In genomic region chr16:20677974-20678675, GRCm38 (mm10) we compare ENCODE assay signal across 9 mouse cellular contexts. TPM values are rescaled to one million over a fixed set of nuclear protein-coding genes. Genes with fewer than 3 reads are reported as not detected.
A peak's percentile ranks its signal among the peaks of the same experiment; 100 is the strongest.
DNase-seq lines count a peak whose midpoint lies in the region; ATAC-seq and TF ChIP-seq lines count a peak whose summit lies in the region.
"Had no signal": no experiment of that assay in that cellular context is flagged by ENCODE, and none has a peak within 500 bp of the region (broad histone marks: within the 10 kb centered on the region; RNA-seq: fewer than 3 reads in every experiment).

No protein-coding gene starts in this region.

- DNase-seq in heart, adult 18-20 months = peak; percentile 87 to 92
- no peak for DNase-seq in heart, embryonic 10.5 days (ENCODE audit: low spot score)
- peak; percentile 88 for DNase-seq in brain, adult 2 months (ENCODE audit: low read depth, low spot score)
- DNase-seq in gastrocnemius, adult 18-20 months (ENCODE audit: low spot score) = peak; percentile 92
- peak; percentile 83 for DNase-seq in kidney, postnatal 10 days
- peak; percentile 85 for DNase-seq in lung, adult 2 months
- DNase-seq in spleen, postnatal 36 days (ENCODE audit: low spot score in 2 of 2) = peak; percentile 70 to 83

- H3K27ac ChIP-seq in heart, embryonic 10.5 days = no peak overlapping the region
- H3K27ac ChIP-seq in intestine, embryonic 16.5 days (ENCODE audit: low read length) = no peak overlapping the region
- H3K27ac ChIP-seq: hindbrain, embryonic 15.5 days had no signal

- TF ChIP-seq POLR2A in lung, adult 2 months (IDR thresholded peaks at IDR 0.05; ENCODE audit: borderline replicate concordance, extremely low read depth, low read depth, low read length) = no peak

- ATAC-seq in intestine, embryonic 16.5 days = no peak

- 85% methylated on average over 10 of the region's 10 CpGs for WGBS in heart, embryonic 10.5 days
- 46% methylated on average over 10 of the region's 10 CpGs for WGBS in lung, adult 2 months
- whole genome bisulfite sequencing in intestine, embryonic 16.5 days = 71% methylated on average over 10 of the region's 10 CpGs

- peaks cover 18% of the 10 kb centered on the region for H3K4me1 ChIP-seq in heart, embryonic 10.5 days
- peaks cover 16% of the 10 kb centered on the region for H3K4me1 ChIP-seq in lung, adult 2 months (ENCODE audit: control insufficient read depth, insufficient read depth, low read length)
- H3K4me1 ChIP-seq in intestine, embryonic 16.5 days (ENCODE audit: control insufficient read depth, insufficient read depth, low read length) = peaks cover 23% of the 10 kb centered on the region

- no peak for TF ChIP-seq CTCF in lung, adult 2 months (IDR thresholded peaks at IDR 0.05; ENCODE audit: insufficient read depth, low read length)

- no peaks in the 10 kb centered on the region for H3K27me3 ChIP-seq in heart, embryonic 10.5 days (ENCODE audit: insufficient read depth, poor library complexity, severe bottlenecking)
- no peaks in the 10 kb centered on the region for H3K27me3 ChIP-seq in intestine, embryonic 16.5 days (replicated peaks; ENCODE audit: control insufficient read depth, insufficient read depth, low read length)
- H3K27me3 ChIP-seq: hindbrain, embryonic 15.5 days had no signal

- H3K9ac ChIP-seq in intestine, embryonic 16.5 days (ENCODE audit: low read depth, low read length) = no peak overlapping the region
- H3K9ac ChIP-seq: hindbrain, embryonic 15.5 days had no signal

- H3K36me3 ChIP-seq in heart, embryonic 10.5 days = peaks cover 94% of the 10 kb centered on the region
- peaks cover 52% of the 10 kb centered on the region for H3K36me3 ChIP-seq in intestine, embryonic 16.5 days (ENCODE audit: control insufficient read depth, insufficient read depth, low read length)

- H3K4me2 ChIP-seq in intestine, embryonic 16.5 days (ENCODE audit: low read depth, low read length) = no peak overlapping the region
- H3K4me2 ChIP-seq: hindbrain, embryonic 15.5 days had no signal

- H3K4me3 ChIP-seq in heart, embryonic 10.5 days = no peak overlapping the region
- no peak overlapping the region for H3K4me3 ChIP-seq in lung, adult 2 months (replicated peaks; ENCODE audit: extremely low read depth, low read depth, low read length)
- no peak overlapping the region for H3K4me3 ChIP-seq in intestine, embryonic 16.5 days (ENCODE audit: low read length)
- H3K4me3 ChIP-seq: hindbrain, embryonic 15.5 days had no signal

- no peaks in the 10 kb centered on the region for H3K9me3 ChIP-seq in heart, embryonic 10.5 days
- no peaks in the 10 kb centered on the region for H3K9me3 ChIP-seq in intestine, embryonic 16.5 days (ENCODE audit: control insufficient read depth, low read length)
- H3K9me3 ChIP-seq: hindbrain, embryonic 15.5 days had no signal

RNA-seq across cellular contexts. Expression of gene Eif4g1, which starts 10.0 kb away (rescaled TPM):
- total RNA-seq in heart, adult 18-20 months (2021) = 100 to 1,000 TPM; 403 to 412 TPM
- 188 and 226 TPM in 2 replicates for polyA plus RNA-seq in heart, embryonic 10.5 days (2016; fragmentation: Nextera tagmentation; extraction: Ambion mirVana)
- 100 to 1,000 TPM; 426 to 438 TPM for total RNA-seq in gastrocnemius, adult 18-20 months (2021)
- polyA plus RNA-seq in lung, adult 2 months (2012; rRNA removed) = 341 and 342 TPM in 2 replicates
- 158 and 162 TPM in 2 replicates for polyA plus RNA-seq in intestine, embryonic 16.5 days (2015; fragmentation: Nextera tagmentation; extraction: Ambion mirVana)

RNA-seq across cellular contexts. Expression of gene Fam131a, which starts 14.9 kb away (rescaled TPM):
- 10 to 100 TPM; 19.8 to 31.3 TPM for total RNA-seq in heart, adult 18-20 months (2021)
- polyA plus RNA-seq in heart, embryonic 10.5 days (2016; fragmentation: Nextera tagmentation; extraction: Ambion mirVana) = 2.5 TPM in 2 replicates
- total RNA-seq in gastrocnemius, adult 18-20 months (2021) = 10 to 100 TPM; 47.5 to 59.9 TPM
- 17.3 and 19.2 TPM in 2 replicates for polyA plus RNA-seq in lung, adult 2 months (2012; rRNA removed)
- polyA plus RNA-seq in intestine, embryonic 16.5 days (2015; fragmentation: Nextera tagmentation; extraction: Ambion mirVana) = 6.2 and 6.8 TPM in 2 replicates

RNA-seq across cellular contexts. Expression of gene Psmd2, which starts 26.7 kb away (rescaled TPM):
- 100 to 1,000 TPM; 208 to 217 TPM for total RNA-seq in heart, adult 18-20 months (2021)
- 385 and 393 TPM in 2 replicates for polyA plus RNA-seq in heart, embryonic 10.5 days (2016; fragmentation: Nextera tagmentation; extraction: Ambion mirVana)
- 100 to 1,000 TPM; 251 to 253 TPM for total RNA-seq in gastrocnemius, adult 18-20 months (2021)
- polyA plus RNA-seq in lung, adult 2 months (2012; rRNA removed) = 56.0 and 90.0 TPM in 2 replicates
- 276 and 309 TPM in 2 replicates for polyA plus RNA-seq in intestine, embryonic 16.5 days (2015; fragmentation: Nextera tagmentation; extraction: Ambion mirVana)

RNA-seq across cellular contexts. Expression of gene Polr2h, which starts 39.3 kb away (rescaled TPM):
- total RNA-seq in heart, adult 18-20 months (2021) = 10 to 100 TPM; 11.0 to 13.1 TPM
- polyA plus RNA-seq in heart, embryonic 10.5 days (2016; fragmentation: Nextera tagmentation; extraction: Ambion mirVana) = 68.8 and 103 TPM in 2 replicates
- 1 to 10 TPM; 7.8 to 9.5 TPM for total RNA-seq in gastrocnemius, adult 18-20 months (2021)
- 8.3 and 12.0 TPM in 2 replicates for polyA plus RNA-seq in lung, adult 2 months (2012; rRNA removed)
- 84.5 and 95.5 TPM in 2 replicates for polyA plus RNA-seq in intestine, embryonic 16.5 days (2015; fragmentation: Nextera tagmentation; extraction: Ambion mirVana)

RNA-seq across cellular contexts. Expression of gene Clcn2, which starts 39.4 kb away (rescaled TPM):
- 1 to 10 TPM; 1.2 to 1.6 TPM for total RNA-seq in heart, adult 18-20 months (2021)
- polyA plus RNA-seq in heart, embryonic 10.5 days (2016; fragmentation: Nextera tagmentation; extraction: Ambion mirVana) = 4.7 and 10.3 TPM in 2 replicates
- 1 to 10 TPM in 1 of 2 experiments, under 1 TPM in 1; 0.64 to 1.1 TPM for total RNA-seq in gastrocnemius, adult 18-20 months (2021)
- 8.1 and 9.5 TPM in 2 replicates for polyA plus RNA-seq in lung, adult 2 months (2012; rRNA removed)
- 12.0 and 13.1 TPM in 2 replicates for polyA plus RNA-seq in intestine, embryonic 16.5 days (2015; fragmentation: Nextera tagmentation; extraction: Ambion mirVana)
